Mouse (Mus musculus) liver, postnatal 0 days (tissue): ENCODE data around the gene Bach2.

ENCODE experiments used
- CTCF ChIP-seq: sonication (generic); IDR thresholded peaks from 2 replicates; pipeline ENCODE4 v1.5.1; 2016; ENCODE audit warnings: antibody characterized with exemption, low read depth
- EP300 ChIP-seq: IDR thresholded peaks from 2 replicates; pipeline ENCODE4 v1.6.1; 2016; ENCODE audit warnings: antibody characterized with exemption, low read depth, mild to moderate bottlenecking

DNA sequence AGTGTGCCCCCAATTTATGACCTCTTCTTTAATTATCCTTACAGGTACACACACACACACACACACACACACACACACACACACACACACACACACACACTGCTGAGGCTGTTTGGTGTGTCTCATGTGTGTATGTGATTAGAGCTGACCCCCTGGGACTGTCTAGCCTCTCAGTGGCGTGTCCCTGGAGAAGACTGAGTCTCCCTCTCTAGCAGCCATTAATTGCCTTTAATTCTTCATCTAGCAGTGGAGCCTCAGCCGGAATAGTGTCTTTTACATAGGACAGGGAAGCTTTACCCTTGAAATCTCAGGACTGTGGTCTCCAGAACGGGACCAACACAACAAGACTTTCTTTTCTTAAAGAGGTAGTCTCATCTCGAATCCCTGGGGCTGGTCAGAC lies 22.3 kb downstream of the Bach2 start:
- TF ChIP-seq CTCF = no peak
- TF ChIP-seq EP300 = no peak
